Mouse (Mus musculus) natural killer cell, adult 2 months (primary cell): ENCODE data around the gene Nckap5l.
"Not testable (repeated sequence)": the region's sequence is repeated elsewhere in the genome, so short reads cannot be mapped to it uniquely, and the experiment has no call there.

Experiments used
- DNase-seq, 2 experiments: peaks; one replicate each; pipeline ENCODE4 v3.0.0; 2022; ENCODE audit warnings: low spot score in 2 of 2

The Nckap5l gene

GRCm38 (mm10) chr15:99469736-99470135 is 12.2 kb upstream of the Nckap5l start:
- no peak for DNase-seq

- peak; percentile 72 to 82 for DNase-seq
These were observed 11.5 kb upstream of the Nckap5l start for GRCm38 (mm10) chr15:99469067-99469466.

GRCm38 (mm10) chr15:99463194-99463593 is 5.6 kb upstream of the Nckap5l start:
- no peak for DNase-seq

GRCm38 (mm10) chr15:99456963-99457605 is 464 bp downstream of the Nckap5l start:
- peak; percentile 8 to 19 for DNase-seq

GRCm38 (mm10) chr15:99456338-99456962 is 1.1 kb downstream of the Nckap5l start:
- DNase-seq, result no peak

- DNase-seq, result no peak
These were observed 2.1 kb downstream of the Nckap5l start for GRCm38 (mm10) chr15:99455415-99455814.

- DNase-seq, result no peak
These were observed 2.8 kb downstream of the Nckap5l start for GRCm38 (mm10) chr15:99454585-99455279.

GRCm38 (mm10) chr15:99453153-99453900 is 4.2 kb downstream of the Nckap5l start:
- no peak for DNase-seq

- no peak for DNase-seq
These were observed 7.7 kb downstream of the Nckap5l start for GRCm38 (mm10) chr15:99449751-99450280.

GRCm38 (mm10) chr15:99449131-99449750 is 8.3 kb downstream of the Nckap5l start:
- DNase-seq, result no peak

GRCm38 (mm10) chr15:99446136-99446535 is 11.4 kb downstream of the Nckap5l start:
- not testable (repeated sequence) for DNase-seq

- DNase-seq, result no peak
These were observed 12.0 kb downstream of the Nckap5l start for GRCm38 (mm10) chr15:99445567-99445966.

GRCm38 (mm10) chr15:99442358-99442757 is 15.2 kb downstream of the Nckap5l start:
- no peak for DNase-seq

- DNase-seq, result no peak
These were observed 16.6 kb downstream of the Nckap5l start for GRCm38 (mm10) chr15:99440816-99441457.

GRCm38 (mm10) chr15:99440112-99440815 is 17.3 kb downstream of the Nckap5l start:
- no peak for DNase-seq

GRCm38 (mm10) chr15:99438966-99439698 is 18.4 kb downstream of the Nckap5l start:
- no peak for DNase-seq

GRCm38 (mm10) chr15:99433913-99434312 is 23.6 kb downstream of the Nckap5l start:
- DNase-seq, result no peak

- no peak for DNase-seq
These were observed 24.3 kb downstream of the Nckap5l start for GRCm38 (mm10) chr15:99433081-99433718.

GRCm38 (mm10) chr15:99431967-99432366 is 25.6 kb downstream of the Nckap5l start:
- DNase-seq, result no peak
